Mouse (Mus musculus) thymus, adult 2 months (tissue): ENCODE measurements at regions not wholly inside any gene's neighbourhood (a gene's known extent, or its start where the extent isn't known, plus 50 kb on each side); places are given as distances from the start of the nearest gene placed in this dataset.

Source experiments
- CTCF ChIP-seq: fragments of 200-500 bp; IDR thresholded peaks from 2 replicates; pipeline ENCODE4 v1.5.1; 2012; ENCODE audit warnings: mild to moderate bottlenecking, control low read depth, low read length, moderate library complexity, borderline replicate concordance; ENCODE audit not compliant: control insufficient read depth, poor library complexity, insufficient read depth; ENCODE audit errors: extremely low read depth
- POLR2A ChIP-seq: fragments of 200-500 bp; IDR thresholded peaks from 2 replicates; pipeline ENCODE4 v1.6.1; 2012; ENCODE audit warnings: mild to moderate bottlenecking, low read length, control low read depth, moderate library complexity; ENCODE audit not compliant: control insufficient read depth, poor library complexity, insufficient read depth; ENCODE audit errors: extremely low read depth

GRCm38 (mm10) chr3:9352251-9352650 lies 257.6 kb downstream of the Zfp704 start:
- no peak for TF ChIP-seq CTCF
- no peak for TF ChIP-seq POLR2A
